23 mouse cellular contexts compared by ENCODE assay signal in genomic region chr12:73701999-73702398, GRCm38 (mm10).
DNase-seq lines count a peak whose midpoint lies in the region; ATAC-seq lines count a peak whose summit lies in the region.
"Had no signal": no experiment of that assay in that cellular context is flagged by ENCODE, and none has a peak within 500 bp of the region (broad histone marks: within the 10 kb centered on the region; RNA-seq: fewer than 3 reads in every experiment).

No protein-coding gene starts in this region.

- peak; percentile 71 for ATAC-seq in granulocyte monocyte progenitor cell, adult 5-6 weeks (replicated peaks; ENCODE audit: poor library complexity, severe bottlenecking)
- peak; percentile 51 for ATAC-seq in megakaryocyte progenitor cell, adult 5-6 weeks (replicated peaks; ENCODE audit: poor library complexity)
- ATAC-seq: forebrain, embryonic 13.5 days; forebrain, embryonic 16.5 days; inflammation-experienced regulatory T-cells, adult 6 months; intestine, embryonic 16.5 days; Patski had no signal

- intact Hi-C loops in gastrocnemius, postnatal 36 days (cut with DNase I): loop anchor here (5.0 kb wide), 1 partner anchor 590 kb away; no protein-coding TSS in a partner anchor

- DNase-seq in CD4-positive helper T cell, adult 2 months (ENCODE audit: low read depth, low spot score): peak; percentile 30
- no peak for DNase-seq in urinary bladder, postnatal 10 days (ENCODE audit: low spot score)
- DNase-seq in gastrocnemius, postnatal 36 days: no peak
- no peak for DNase-seq in yolk sac, embryonic 10.5 days (ENCODE audit: low spot score)
- no peak for DNase-seq in liver
- DNase-seq: adrenal gland, postnatal 10 days; adrenal gland, postnatal 36 days; cerebellum, adult 18-20 months; cerebellum, adult 9-11 months; cerebellum, postnatal 25 days; embryo, embryonic 11 days; gastrocnemius, adult 2 months; gastrocnemius, postnatal 14 days; heart, adult 2 months; heart, postnatal 14 days; heart, postnatal 4 days had no signal
